Mouse (Mus musculus) kidney, adult 9 months (tissue): ENCODE results near the gene Dand5.

ENCODE experiments used
- DNase-seq: peaks from one replicate; pipeline ENCODE4 v3.0.0; 2022

Dand5 gene

GRCm38 (mm10) chr8:84768343-84769095 is 54.1 kb downstream of the Dand5 start:
- no peak for DNase-seq

GRCm38 (mm10) chr8:84767221-84767620 is 55.4 kb downstream of the Dand5 start:
- DNase-seq = no peak

- no peak for DNase-seq
These were observed 56.2 kb downstream of the Dand5 start for GRCm38 (mm10) chr8:84766422-84766821.

GRCm38 (mm10) chr8:84765629-84766028 is 57.0 kb downstream of the Dand5 start:
- no peak for DNase-seq
